Mouse (Mus musculus): ENCODE measurements around the gene Rrp1.

Gene Rrp1

GRCm38 (mm10) chr10:78350796-78351556 lies 61.9 kb downstream of the Rrp1 start:
- no peak for ATAC-seq (ENCODE audit: low TSS enrichment)

Measured in frontal cortex, adult (tissue).